Mouse (Mus musculus): ENCODE measurements around the gene Skp1a.

Skp1a gene

GRCm38 (mm10) chr11:52281568-52282328 lies 50.0 kb downstream of the Skp1a start:
- no peak for TF ChIP-seq GATA4 (IDR thresholded peaks at IDR 0.05; ENCODE audit: insufficient replicate concordance, low read length)

DNA sequence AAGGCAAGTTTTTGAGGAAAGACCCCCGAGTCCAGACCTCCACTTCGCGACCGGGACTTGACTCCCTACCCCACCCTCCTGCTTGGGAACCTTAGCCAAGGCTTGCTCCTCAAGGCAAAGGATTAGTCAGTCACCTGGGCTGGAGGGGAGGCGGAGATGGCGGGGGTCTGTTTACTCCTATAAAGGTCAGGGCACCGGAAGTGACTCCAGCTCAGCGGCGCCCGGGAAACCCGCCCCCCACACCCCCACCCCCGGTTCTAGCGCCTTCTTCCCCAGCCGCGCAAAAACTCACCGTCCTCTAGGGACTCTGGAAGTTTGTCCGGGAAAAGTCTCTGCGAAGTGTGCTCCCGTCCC lies 50.6 kb downstream of the Skp1a start:
- no peak for TF ChIP-seq GATA4 (IDR thresholded peaks at IDR 0.05; ENCODE audit: insufficient replicate concordance, low read length)

DNA sequence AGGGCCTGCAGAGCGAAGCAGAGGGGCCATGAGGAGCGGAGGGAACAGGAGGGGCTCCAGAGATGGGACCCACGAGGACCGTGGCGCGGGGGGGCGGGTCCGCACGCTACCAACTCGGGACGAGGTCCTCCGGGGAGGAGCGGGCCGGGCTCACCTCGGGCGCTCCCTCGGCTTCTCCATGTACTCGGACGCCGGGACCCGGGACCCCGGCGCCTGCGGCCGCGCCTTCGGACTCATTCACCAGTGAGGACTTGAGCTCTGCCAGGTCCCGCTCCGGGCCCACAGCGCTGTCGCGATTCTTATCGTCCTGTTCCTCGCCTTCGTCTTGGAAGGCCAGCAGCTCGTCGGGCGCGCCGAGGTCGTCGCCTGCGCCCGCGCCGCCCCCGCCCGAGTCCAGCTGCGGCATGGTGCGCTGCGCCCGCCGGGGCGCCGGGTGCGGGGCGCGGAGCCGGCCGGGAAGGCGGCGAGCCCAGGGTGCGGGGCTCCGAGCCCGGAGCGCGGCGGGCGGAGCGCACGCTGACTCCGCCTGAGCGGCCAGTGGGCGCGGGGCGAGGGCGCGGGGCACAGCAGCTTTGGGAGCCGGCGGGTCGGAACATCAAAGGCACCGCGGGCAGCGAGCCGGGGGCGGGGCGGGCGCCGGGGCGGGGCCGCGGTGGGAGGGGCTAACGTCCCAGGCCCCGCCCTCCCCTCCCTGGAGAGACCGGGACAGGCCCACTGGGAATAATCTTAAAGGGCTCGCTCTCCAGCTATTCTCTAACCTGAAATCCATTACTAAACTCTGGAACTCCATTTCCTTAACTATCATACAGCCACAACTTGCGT lies 51.2 kb downstream of the Skp1a start, which contains the start of gene Tcf7:
Tcf7 (minus strand) TSS at position 241 of the 822 bp plus-strand sequence.
- TF ChIP-seq GATA4 (IDR thresholded peaks at IDR 0.05; ENCODE audit: insufficient replicate concordance, low read length), result no peak

DNA sequence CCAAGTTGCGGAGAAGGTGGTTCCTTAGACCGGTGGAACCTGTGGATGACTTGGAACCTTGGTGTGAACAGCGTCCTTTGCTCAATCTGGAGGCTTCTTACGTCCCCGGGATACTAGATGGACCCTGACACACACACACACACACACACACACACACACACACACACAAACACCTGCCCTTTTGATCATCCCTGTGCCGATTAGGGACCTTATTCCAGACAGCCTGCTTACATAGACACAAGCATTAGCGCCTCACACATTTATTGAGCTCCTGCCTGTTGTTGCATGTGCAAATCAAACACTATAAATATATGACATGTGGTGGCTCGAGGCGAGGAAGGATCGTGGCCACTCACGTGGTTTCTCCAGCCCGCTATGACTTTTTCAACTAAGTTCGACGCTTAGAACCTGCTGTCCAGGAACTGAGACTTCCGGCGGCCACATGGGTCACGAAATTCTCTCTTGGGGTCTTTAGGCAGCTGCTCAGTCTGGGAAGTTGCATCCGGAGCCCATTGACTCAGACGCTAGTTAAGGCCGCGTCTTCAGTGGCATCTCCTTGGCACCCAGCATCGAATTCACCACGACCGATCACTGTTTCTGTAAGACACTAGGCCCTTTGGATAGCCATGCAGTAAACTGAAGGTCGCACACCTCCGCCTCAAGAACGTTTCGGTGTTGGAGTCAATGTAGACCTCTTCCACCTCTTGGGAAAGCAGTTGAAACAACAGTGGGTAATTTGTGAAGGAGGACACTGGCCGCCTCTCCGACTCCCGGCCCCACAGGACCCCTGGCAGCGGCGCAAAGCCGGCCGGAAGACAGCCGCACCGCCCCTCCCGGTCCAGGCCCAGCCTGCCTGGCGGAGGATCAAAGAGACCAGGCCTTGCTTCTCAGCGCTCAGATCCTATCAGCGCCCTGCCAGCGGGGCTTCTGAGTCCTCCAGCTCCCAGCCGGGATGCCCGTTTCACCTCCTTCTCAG lies 52.1 kb downstream of the Skp1a start:
- TF ChIP-seq GATA4 (IDR thresholded peaks at IDR 0.05; ENCODE audit: insufficient replicate concordance, low read length), result no peak

- TF ChIP-seq GATA4 (IDR thresholded peaks at IDR 0.05; ENCODE audit: insufficient replicate concordance, low read length), result no peak
Measured at GRCm38 (mm10) chr11:52286301-52286957, 54.6 kb downstream of the Skp1a start.

- no peak for TF ChIP-seq GATA4 (IDR thresholded peaks at IDR 0.05; ENCODE audit: insufficient replicate concordance, low read length)
Measured at GRCm38 (mm10) chr11:52286958-52287305, 55.1 kb downstream of the Skp1a start.

- no peak for TF ChIP-seq GATA4 (IDR thresholded peaks at IDR 0.05; ENCODE audit: insufficient replicate concordance, low read length)
Measured at GRCm38 (mm10) chr11:52292346-52292745, 60.6 kb downstream of the Skp1a start.

DNA sequence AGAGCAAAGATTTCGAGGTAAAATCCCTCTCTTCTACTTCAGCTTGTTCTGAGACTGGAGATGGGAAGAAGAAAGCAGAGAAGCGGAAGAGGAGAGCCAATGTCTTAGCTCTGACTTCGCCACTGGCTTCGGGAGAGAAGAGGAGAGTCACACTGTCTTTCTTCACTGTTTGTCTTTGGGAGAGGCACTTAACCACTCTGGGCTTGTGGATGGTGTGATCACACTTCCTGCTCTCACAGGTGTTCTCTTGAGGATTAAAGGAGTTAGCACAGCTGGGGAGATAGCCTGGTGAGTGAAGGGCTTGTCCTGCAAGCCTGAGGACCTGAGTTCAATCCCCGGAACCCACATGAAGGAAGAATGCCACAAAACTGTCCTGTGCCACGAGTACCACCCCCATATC lies 61.1 kb downstream of the Skp1a start:
- no peak for TF ChIP-seq GATA4 (IDR thresholded peaks at IDR 0.05; ENCODE audit: insufficient replicate concordance, low read length)

DNA sequence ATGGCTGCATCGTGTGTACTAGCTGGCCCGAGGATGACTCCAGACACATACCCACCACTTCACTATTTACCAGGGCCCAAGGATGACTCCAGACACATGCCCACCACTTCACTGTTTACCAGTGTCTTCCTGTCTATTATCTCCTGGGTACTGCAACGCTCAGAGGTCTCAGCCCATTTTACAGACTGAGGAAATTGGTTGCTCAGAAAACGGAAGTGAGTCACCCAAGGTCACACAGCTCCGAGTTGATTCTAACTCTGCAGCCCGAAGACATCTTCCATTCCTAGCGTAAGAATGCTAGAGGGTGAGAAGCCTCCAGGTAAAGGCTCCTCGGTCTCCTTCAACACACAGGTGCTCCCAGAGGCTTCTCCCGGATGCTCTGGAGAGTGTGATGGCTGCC lies 62.3 kb downstream of the Skp1a start:
- TF ChIP-seq GATA4 (IDR thresholded peaks at IDR 0.05; ENCODE audit: insufficient replicate concordance, low read length), result no peak
